Mouse (Mus musculus): Measurements from ENCODE around the gene Gm10320. TPM values are rescaled to one million over a fixed set of nuclear protein-coding genes. Genes with fewer than 3 reads are reported as not detected.

Gene Gm10320
- total RNA-seq, 2 experiments from 2014 or later = 0.79 TPM; not detected in 1

- DNase-seq = no peak
Measured at GRCm38 (mm10) chr13:98461467-98461866, 30.3 kb downstream of the Gm10320 start.

GRCm38 (mm10) chr13:98456398-98456797 lies 35.4 kb downstream of the Gm10320 start:
- peak; percentile 16 to 19 for DNase-seq

- DNase-seq = no peak
Measured at GRCm38 (mm10) chr13:98455646-98456045, 36.2 kb downstream of the Gm10320 start.

- no peak for DNase-seq
Measured at GRCm38 (mm10) chr13:98454224-98454967, 37.4 kb downstream of the Gm10320 start.

GRCm38 (mm10) chr13:98453146-98453545 lies 38.7 kb downstream of the Gm10320 start:
- no peak for DNase-seq

GRCm38 (mm10) chr13:98448696-98449095 lies 43.1 kb downstream of the Gm10320 start:
- no peak for DNase-seq

- no peak for DNase-seq
Measured at GRCm38 (mm10) chr13:98447741-98448140, 44.1 kb downstream of the Gm10320 start.

GRCm38 (mm10) chr13:98445391-98446125 lies 46.2 kb downstream of the Gm10320 start:
- DNase-seq = no peak

- DNase-seq = no peak
Measured at GRCm38 (mm10) chr13:98441001-98441400, 50.8 kb downstream of the Gm10320 start.

- peak in 1 of 2 experiments; percentile 8 for DNase-seq
Measured at GRCm38 (mm10) chr13:98440293-98440952, 51.4 kb downstream of the Gm10320 start.

Other genes starting within 250 kb of the Gm10320 start
- gene Utp15, start 229.0 kb downstream of the Gm10320 start, total RNA-seq (2021) = 10 to 100 TPM; 18.0 to 20.1 TPM
- gene Ankra2, start 228.9 kb downstream of the Gm10320 start, total RNA-seq (2021) = 10 to 100 TPM; 21.5 to 25.0 TPM
- not detected for gene Gm21976, start 212.1 kb downstream of the Gm10320 start, total RNA-seq (2021)
- gene Btf3, start 175.0 kb downstream of the Gm10320 start, total RNA-seq (2021) = 100 to 1,000 TPM; 378 to 399 TPM
- 1 to 10 TPM in 1 of 2 experiments, under 1 TPM in 1; 0.69 to 1.0 TPM for gene Foxd1, start 137.8 kb downstream of the Gm10320 start, total RNA-seq (2021)
- not detected for gene Tmem174, start 145.4 kb upstream of the Gm10320 start, total RNA-seq (2021)
- under 1 TPM in 1 of 2 experiments, not detected in 1; 0.40 TPM for gene Tmem171, start 202.8 kb upstream of the Gm10320 start, total RNA-seq (2021)